Mouse (Mus musculus): ENCODE data around the gene Sgcb. TPM values are rescaled to one million over a fixed set of nuclear protein-coding genes. Genes with fewer than 3 reads are reported as not detected.

The Sgcb gene
- polyA plus RNA-seq, 1 experiment from 2014 or later: 30.5 TPM

GRCm38 (mm10) chr5:73676626-73677025 is 29.0 kb upstream of the Sgcb start:
- H3K4me3 ChIP-seq (replicated peaks; ENCODE audit: low read length): peak overlapping the region; percentile 20; the same call in 1 of the 2 replicates
- 26% methylated on average over 13 of the region's 13 CpGs for WGBS

GRCm38 (mm10) chr5:73675604-73676003 is 28.0 kb upstream of the Sgcb start:
- Histone ChIP-seq H3K9ac (replicated peaks; ENCODE audit: low read depth, low read length) (no peak overlapping the region), H3K4me1 (replicated peaks; ENCODE audit: control insufficient read depth, insufficient read depth, low read length) (peaks cover 3% of the 10 kb centered on the region; the same call in 1 of the 2 replicates), H3K9me3 (ENCODE audit: control insufficient read depth, low read length) (no peaks in the 10 kb centered on the region), H3K36me3 (ENCODE audit: control insufficient read depth, insufficient read depth) (no peaks in the 10 kb centered on the region), H3K27ac (ENCODE audit: low read length) (no peak overlapping the region), H3K4me3 (replicated peaks; ENCODE audit: low read length) (no peak overlapping the region), H3K27me3 (replicated peaks; ENCODE audit: control insufficient read depth, insufficient read depth, low read length) (no peaks in the 10 kb centered on the region), H3K4me2 (ENCODE audit: low read length) (no peak overlapping the region)
- 57% methylated on average over 3 of the region's 3 CpGs for WGBS
- ATAC-seq: peak; percentile 52

More at GRCm38 (mm10) chr5:73676626-73677025, 29.0 kb upstream of the Sgcb start:
- H3K9ac ChIP-seq (replicated peaks; ENCODE audit: low read depth, low read length): no peak overlapping the region
- no peak overlapping the region for H3K27ac ChIP-seq (ENCODE audit: low read length)
- H3K9me3 ChIP-seq (ENCODE audit: control insufficient read depth, low read length): no peaks in the 10 kb centered on the region
- no peaks in the 10 kb centered on the region for H3K36me3 ChIP-seq (ENCODE audit: control insufficient read depth, insufficient read depth)
- H3K4me1 ChIP-seq (replicated peaks; ENCODE audit: control insufficient read depth, insufficient read depth, low read length): peaks cover 3% of the 10 kb centered on the region; the same call in 1 of the 2 replicates
- ATAC-seq: peak; percentile 45; the same call in 1 of the 2 replicates
- H3K27me3 ChIP-seq (replicated peaks; ENCODE audit: control insufficient read depth, insufficient read depth, low read length): no peaks in the 10 kb centered on the region
- peak overlapping the region; percentile 25 for H3K4me2 ChIP-seq (ENCODE audit: low read length)

- no peaks in the 10 kb centered on the region for H3K9me3 ChIP-seq (ENCODE audit: control insufficient read depth, low read length)
- no peaks in the 10 kb centered on the region for H3K4me1 ChIP-seq (replicated peaks; ENCODE audit: control insufficient read depth, insufficient read depth, low read length)
- WGBS: 39% methylated on average over 26 of the region's 26 CpGs
- no peak for ATAC-seq
- H3K36me3 ChIP-seq (ENCODE audit: control insufficient read depth, insufficient read depth): no peaks in the 10 kb centered on the region
- H3K27me3 ChIP-seq (replicated peaks; ENCODE audit: control insufficient read depth, insufficient read depth, low read length): no peaks in the 10 kb centered on the region
- H3K4me3 ChIP-seq (replicated peaks; ENCODE audit: low read length): no peak overlapping the region
- 0 out of 2 replicates have a peak overlapping the region, but pooled peaks have one; percentile 16 for H3K4me2 ChIP-seq (ENCODE audit: low read length)
- no peak overlapping the region for H3K27ac ChIP-seq (ENCODE audit: low read length)
- H3K9ac ChIP-seq (replicated peaks; ENCODE audit: low read depth, low read length): no peak overlapping the region
Observed at GRCm38 (mm10) chr5:73669386-73669785, 21.8 kb upstream of the Sgcb start.

- Histone ChIP-seq H3K9me3 (ENCODE audit: control insufficient read depth, low read length) (no peaks in the 10 kb centered on the region), H3K27me3 (replicated peaks; ENCODE audit: control insufficient read depth, insufficient read depth, low read length) (no peaks in the 10 kb centered on the region), H3K4me2 (ENCODE audit: low read length) (no peak overlapping the region), H3K36me3 (ENCODE audit: control insufficient read depth, insufficient read depth) (no peaks in the 10 kb centered on the region), H3K4me1 (replicated peaks; ENCODE audit: control insufficient read depth, insufficient read depth, low read length) (no peaks in the 10 kb centered on the region), H3K4me3 (replicated peaks; ENCODE audit: low read length) (no peak overlapping the region), H3K9ac (replicated peaks; ENCODE audit: low read depth, low read length) (no peak overlapping the region), H3K27ac (ENCODE audit: low read length) (no peak overlapping the region)
- ATAC-seq: no peak
- WGBS: 87% methylated on average over 2 of the region's 2 CpGs
Observed at GRCm38 (mm10) chr5:73667877-73668276, 20.3 kb upstream of the Sgcb start.

- Histone ChIP-seq H3K27me3 (replicated peaks; ENCODE audit: control insufficient read depth, insufficient read depth, low read length) (no peaks in the 10 kb centered on the region), H3K4me2 (ENCODE audit: low read length) (no peak overlapping the region), H3K4me3 (replicated peaks; ENCODE audit: low read length) (no peak overlapping the region), H3K36me3 (ENCODE audit: control insufficient read depth, insufficient read depth) (no peaks in the 10 kb centered on the region), H3K9me3 (ENCODE audit: control insufficient read depth, low read length) (no peaks in the 10 kb centered on the region), H3K9ac (replicated peaks; ENCODE audit: low read depth, low read length) (no peak overlapping the region), H3K4me1 (replicated peaks; ENCODE audit: control insufficient read depth, insufficient read depth, low read length) (no peaks in the 10 kb centered on the region), H3K27ac (ENCODE audit: low read length) (no peak overlapping the region)
- ATAC-seq: no peak
- 89% methylated on average over 2 of the region's 2 CpGs for WGBS
Observed at GRCm38 (mm10) chr5:73666695-73667094, 19.1 kb upstream of the Sgcb start.

- Histone ChIP-seq H3K36me3 (ENCODE audit: control insufficient read depth, insufficient read depth) (no peaks in the 10 kb centered on the region), H3K27ac (ENCODE audit: low read length) (no peak overlapping the region), H3K4me2 (ENCODE audit: low read length) (no peak overlapping the region), H3K27me3 (replicated peaks; ENCODE audit: control insufficient read depth, insufficient read depth, low read length) (peaks cover 29% of the 10 kb centered on the region), H3K9me3 (ENCODE audit: control insufficient read depth, low read length) (no peaks in the 10 kb centered on the region), H3K4me3 (replicated peaks; ENCODE audit: low read length) (no peak overlapping the region; the same call in 1 of the 2 replicates), H3K4me1 (replicated peaks; ENCODE audit: control insufficient read depth, insufficient read depth, low read length) (peaks cover 20% of the 10 kb centered on the region), H3K9ac (replicated peaks; ENCODE audit: low read depth, low read length) (no peak overlapping the region)
- WGBS: 2% methylated on average over 4 of the region's 4 CpGs
- ATAC-seq: no peak
Observed at GRCm38 (mm10) chr5:73651855-73652201, 4.2 kb upstream of the Sgcb start.

GRCm38 (mm10) chr5:73651061-73651854 is 3.7 kb upstream of the Sgcb start, which contains the start of gene Spata18:
Gene Spata18 (plus strand): TSS chr5:73651379.
- no peak for ATAC-seq
- Histone ChIP-seq H3K9me3 (ENCODE audit: control insufficient read depth, low read length) (no peaks in the 10 kb centered on the region), H3K4me1 (replicated peaks; ENCODE audit: control insufficient read depth, insufficient read depth, low read length) (peaks cover 26% of the 10 kb centered on the region), H3K27ac (ENCODE audit: low read length) (no peak within 1 kb of the TSS), H3K4me2 (ENCODE audit: low read length) (peak within 1 kb of the TSS; percentile 83), H3K9ac (replicated peaks; ENCODE audit: low read depth, low read length) (peak within 1 kb of the TSS; percentile 40), H3K36me3 (ENCODE audit: control insufficient read depth, insufficient read depth) (no peaks in the 10 kb centered on the region), H3K4me3 (replicated peaks; ENCODE audit: low read length) (peak within 1 kb of the TSS; percentile 45), H3K27me3 (replicated peaks; ENCODE audit: control insufficient read depth, insufficient read depth, low read length) (peaks cover 29% of the 10 kb centered on the region)
- WGBS: under 1% methylated on average over 57 of the region's 57 CpGs

- WGBS: under 1% methylated on average over 15 of the region's 15 CpGs
- Histone ChIP-seq H3K4me1 (replicated peaks; ENCODE audit: control insufficient read depth, insufficient read depth, low read length) (peaks cover 26% of the 10 kb centered on the region), H3K9me3 (ENCODE audit: control insufficient read depth, low read length) (no peaks in the 10 kb centered on the region), H3K27me3 (replicated peaks; ENCODE audit: control insufficient read depth, insufficient read depth, low read length) (peaks cover 29% of the 10 kb centered on the region), H3K4me3 (replicated peaks; ENCODE audit: low read length) (peak overlapping the region; percentile 45), H3K36me3 (ENCODE audit: control insufficient read depth, insufficient read depth) (no peaks in the 10 kb centered on the region), H3K4me2 (ENCODE audit: low read length) (peak overlapping the region; percentile 83), H3K9ac (replicated peaks; ENCODE audit: low read depth, low read length) (peak overlapping the region; percentile 40; the same call in 1 of the 2 replicates), H3K27ac (ENCODE audit: low read length) (no peak overlapping the region)
- no peak for ATAC-seq
Observed at GRCm38 (mm10) chr5:73650365-73650964, 2.9 kb upstream of the Sgcb start.

- peaks cover 2% of the 10 kb centered on the region; the same call in 1 of the 2 replicates for H3K36me3 ChIP-seq (ENCODE audit: control insufficient read depth, insufficient read depth)
- 80% methylated on average over 4 of the region's 4 CpGs for WGBS
- H3K27ac ChIP-seq (ENCODE audit: low read length): no peak overlapping the region
- no peak overlapping the region for H3K4me3 ChIP-seq (replicated peaks; ENCODE audit: low read length)
- ATAC-seq: no peak
- H3K9ac ChIP-seq (replicated peaks; ENCODE audit: low read depth, low read length): no peak overlapping the region
- peaks cover 10% of the 10 kb centered on the region for H3K4me1 ChIP-seq (replicated peaks; ENCODE audit: control insufficient read depth, insufficient read depth, low read length)
- no peak overlapping the region for H3K4me2 ChIP-seq (ENCODE audit: low read length)
- H3K9me3 ChIP-seq (ENCODE audit: control insufficient read depth, low read length): no peaks in the 10 kb centered on the region
- no peaks in the 10 kb centered on the region for H3K27me3 ChIP-seq (replicated peaks; ENCODE audit: control insufficient read depth, insufficient read depth, low read length)
Observed at GRCm38 (mm10) chr5:73642091-73642490, 5.5 kb downstream of the Sgcb start.
